Mouse (Mus musculus) midbrain, embryonic 12.5 days (tissue): ENCODE results near the gene Unkl. TPM values are rescaled to one million over a fixed set of nuclear protein-coding genes. Genes with fewer than 3 reads are reported as not detected.

ENCODE experiments used
- ATAC-seq: fragments of 200-750 bp; cut with Nextera tagmentation; 2 replicates; pipeline ENCODE4 v1.8.0; 2017; ENCODE audit warnings: low read depth, moderate TSS enrichment, moderate library complexity; ENCODE audit not compliant: low FRiP score
- H3K27ac ChIP-seq: fragments of 300-500 bp; sonication (generic); replicated peaks from 2 replicates; pipeline ENCODE4 v1.5.1; 2016; ENCODE audit warnings: mild to moderate bottlenecking
- H3K27me3 ChIP-seq: fragments of 300-500 bp; sonication (generic); 2 replicates; pipeline ENCODE4 v1.6.1; 2016; ENCODE audit warnings: mild to moderate bottlenecking
- H3K36me3 ChIP-seq: fragments of 300-500 bp; sonication (generic); 2 replicates; pipeline ENCODE4 v1.6.1; 2016
- H3K4me1 ChIP-seq: fragments of 300-500 bp; sonication (generic); 2 replicates; pipeline ENCODE4 v1.6.1; 2016
- H3K4me2 ChIP-seq: fragments of 300-500 bp; sonication (generic); replicated peaks from 2 replicates; pipeline ENCODE4 v1.6.1; 2016; ENCODE audit warnings: mild to moderate bottlenecking, moderate library complexity
- H3K4me3 ChIP-seq: fragments of 300-500 bp; sonication (generic); 2 replicates; pipeline ENCODE4 v1.5.1; 2016; ENCODE audit warnings: mild to moderate bottlenecking
- H3K9ac ChIP-seq: fragments of 300-500 bp; sonication (generic); replicated peaks from 2 replicates; pipeline ENCODE4 v1.6.1; 2016; ENCODE audit warnings: mild to moderate bottlenecking, moderate library complexity
- H3K9me3 ChIP-seq: fragments of 300-500 bp; sonication (generic); 2 replicates; pipeline ENCODE4 v1.6.1; 2016; ENCODE audit warnings: mild to moderate bottlenecking
- WGBS: fragments of 180-500 bp; shearing (Covaris S2); methylation state at CpG from one replicate; pipeline ENCODE4 v1.1.7; 2016; 5-methylcytosine and 5-hydroxymethylcytosine counted together
- microRNA-seq: library from miRNA; unstranded; fragments of <30 nt; microRNA quantifications from one replicate; pipeline ENCODE4, GENCODE M21; 2017
- polyA plus RNA-seq: library from polyadenylated mRNA; unstranded; fragments of >200 nt; fragmentation: Nextera tagmentation; extraction: Ambion mirVana; gene quantifications from 2 replicates; pipeline ENCODE4 v1.2.1, GENCODE M21; 2016

The Unkl gene
- polyA plus RNA-seq, 1 experiment from 2014 or later: 10.9 TPM

GRCm38 (mm10) chr17:25264453-25264852 is 76.3 kb downstream of the Unkl start:
- 87% methylated on average over 3 of the region's 3 CpGs for WGBS

DNA sequence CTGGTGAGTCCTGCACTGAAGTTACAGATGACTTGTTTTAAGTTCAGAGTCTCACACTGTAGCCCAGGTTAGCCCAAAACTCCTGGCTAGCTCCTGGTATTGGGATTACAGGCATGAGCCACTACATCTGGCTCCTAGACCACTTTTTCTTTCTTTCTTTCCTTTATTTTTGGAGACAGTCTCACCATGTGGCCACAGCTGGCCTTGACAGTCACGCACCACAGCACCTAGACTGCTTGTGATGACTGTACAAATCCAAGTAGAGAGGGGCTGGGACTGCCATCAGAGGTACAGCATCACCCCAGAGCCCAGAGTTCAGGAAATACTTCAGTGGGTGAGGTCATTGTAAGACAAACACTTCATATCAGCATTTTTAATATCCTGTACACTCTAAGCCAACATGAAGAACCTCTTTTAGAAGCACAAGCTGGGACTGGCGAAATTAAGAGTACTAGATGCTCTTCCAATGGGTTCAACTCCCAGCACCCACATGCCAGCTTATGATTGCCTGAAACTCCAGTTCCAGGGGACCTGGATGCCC is 82.7 kb downstream of the Unkl start:
- peak overlapping the region; percentile 98 for H3K4me2 ChIP-seq
- H3K4me1 ChIP-seq: peaks cover 34% of the 10 kb centered on the region
- H3K36me3 ChIP-seq: peaks cover 41% of the 10 kb centered on the region
- no peaks in the 10 kb centered on the region for H3K9me3 ChIP-seq
- peak overlapping the region; percentile 84 for H3K4me3 ChIP-seq
- H3K27ac ChIP-seq: no peak overlapping the region
- no peaks in the 10 kb centered on the region for H3K27me3 ChIP-seq
- 89% methylated on average over 2 of the region's 2 CpGs for WGBS
- H3K9ac ChIP-seq: no peak overlapping the region
- no peak for ATAC-seq

More at GRCm38 (mm10) chr17:25264453-25264852, 76.3 kb downstream of the Unkl start:
- Histone ChIP-seq H3K4me1 (peaks cover 1% of the 10 kb centered on the region; the same call in 1 of the 2 replicates), H3K4me2 (no peak overlapping the region), H3K36me3 (peaks cover 80% of the 10 kb centered on the region), H3K4me3 (no peak overlapping the region), H3K27me3 (no peaks in the 10 kb centered on the region), H3K9ac (no peak overlapping the region), H3K9me3 (no peaks in the 10 kb centered on the region), H3K27ac (no peak overlapping the region)
- ATAC-seq: no peak

GRCm38 (mm10) chr17:25272326-25272725 is 84.1 kb downstream of the Unkl start:
- no peaks in the 10 kb centered on the region for H3K9me3 ChIP-seq
- ATAC-seq: no peak
- H3K27ac ChIP-seq: peak overlapping the region; percentile 99
- H3K4me3 ChIP-seq: peak overlapping the region; percentile 84
- peaks cover 26% of the 10 kb centered on the region for H3K36me3 ChIP-seq
- under 1% methylated on average over 10 of the region's 10 CpGs for WGBS
- peak overlapping the region; percentile 96 for H3K9ac ChIP-seq
- H3K27me3 ChIP-seq: no peaks in the 10 kb centered on the region
- H3K4me2 ChIP-seq: peak overlapping the region; percentile 98
- peaks cover 34% of the 10 kb centered on the region for H3K4me1 ChIP-seq

- Histone ChIP-seq H3K36me3 (peaks cover 18% of the 10 kb centered on the region), H3K4me1 (peaks cover 34% of the 10 kb centered on the region), H3K27me3 (no peaks in the 10 kb centered on the region), H3K9me3 (no peaks in the 10 kb centered on the region), H3K4me2 (peak overlapping the region; percentile 98), H3K9ac (peak overlapping the region; percentile 96), H3K4me3 (peak overlapping the region; percentile 84), H3K27ac (peak overlapping the region; percentile 99)
- peak; percentile 93 for ATAC-seq
- under 1% methylated on average over 81 of the region's 92 CpGs for WGBS
Observed at GRCm38 (mm10) chr17:25272951-25273705, 84.9 kb downstream of the Unkl start.

- no peaks in the 10 kb centered on the region for H3K9me3 ChIP-seq
- H3K36me3 ChIP-seq: peaks cover 11% of the 10 kb centered on the region
- H3K4me3 ChIP-seq: peak overlapping the region; percentile 84
- H3K27me3 ChIP-seq: no peaks in the 10 kb centered on the region
- peak overlapping the region; percentile 98 for H3K4me2 ChIP-seq
- peak overlapping the region; percentile 99 for H3K27ac ChIP-seq
- ATAC-seq: peak; percentile 85
- H3K9ac ChIP-seq: peak overlapping the region; percentile 96
- under 1% methylated on average over 37 of the region's 45 CpGs for WGBS
- peaks cover 34% of the 10 kb centered on the region for H3K4me1 ChIP-seq
Observed at GRCm38 (mm10) chr17:25273706-25274501, 85.7 kb downstream of the Unkl start.

DNA sequence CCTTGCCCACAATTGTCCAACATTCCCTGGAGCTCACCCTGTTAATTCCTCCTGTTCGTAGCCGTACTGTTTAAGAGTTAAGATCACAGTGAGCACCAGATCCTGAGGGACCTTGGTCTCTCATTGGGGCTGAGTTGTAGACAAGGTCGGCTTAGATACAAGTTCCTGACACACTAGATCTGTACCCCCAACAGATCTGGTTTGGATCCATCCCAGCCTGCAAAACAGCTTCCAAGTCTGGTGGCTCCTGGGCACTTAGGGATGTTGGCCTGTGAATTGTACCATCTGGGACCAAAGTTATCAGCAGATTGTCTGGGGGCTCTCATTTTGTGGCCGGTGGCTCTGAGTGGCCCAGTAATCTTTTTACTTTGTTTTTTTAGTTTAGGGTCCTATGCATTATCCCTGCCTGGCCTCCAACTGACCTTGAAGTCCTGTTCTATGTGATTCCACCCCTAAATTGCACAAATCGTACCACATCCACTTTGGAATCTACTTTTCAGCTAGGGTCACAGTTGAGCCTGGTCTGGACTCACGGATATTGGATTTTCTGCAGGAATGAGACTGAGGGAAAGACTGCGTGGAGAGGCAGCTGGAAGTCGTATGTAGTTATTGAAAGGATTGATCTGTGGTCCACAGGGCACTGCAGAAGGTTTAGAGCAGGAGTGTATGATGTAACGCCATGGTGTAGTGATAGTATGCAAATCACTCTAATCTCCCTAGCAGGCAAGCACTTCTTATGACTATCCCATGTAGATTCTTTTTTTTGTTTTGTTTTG is 86.6 kb downstream of the Unkl start, which contains the start of gene Ube2i:
Gene Ube2i, minus strand, starts transcription at position 52 of the 776 bp plus-strand sequence.
- Histone ChIP-seq H3K4me1 (peaks cover 30% of the 10 kb centered on the region), H3K9me3 (no peaks in the 10 kb centered on the region), H3K27me3 (peaks cover 6% of the 10 kb centered on the region; the same call in 1 of the 2 replicates), H3K27ac (peak within 1 kb of the TSS; percentile 99), H3K4me2 (peak within 1 kb of the TSS; percentile 98), H3K36me3 (peaks cover 2% of the 10 kb centered on the region), H3K9ac (peak within 1 kb of the TSS; percentile 96), H3K4me3 (peak within 1 kb of the TSS; percentile 84)
- ATAC-seq: no peak
- 86% methylated on average over 9 of the region's 9 CpGs for WGBS

GRCm38 (mm10) chr17:25275833-25276232 is 87.6 kb downstream of the Unkl start:
- Histone ChIP-seq H3K36me3 (no peaks in the 10 kb centered on the region), H3K4me3 (no peak overlapping the region), H3K27ac (no peak overlapping the region), H3K4me1 (peaks cover 19% of the 10 kb centered on the region), H3K4me2 (no peak overlapping the region), H3K9me3 (no peaks in the 10 kb centered on the region), H3K27me3 (peaks cover 6% of the 10 kb centered on the region; the same call in 1 of the 2 replicates), H3K9ac (no peak overlapping the region)
- ATAC-seq: no peak
- 98% methylated on average over 3 of the region's 3 CpGs for WGBS

- Histone ChIP-seq H3K4me2 (no peak overlapping the region), H3K4me1 (no peaks in the 10 kb centered on the region), H3K27me3 (peaks cover 6% of the 10 kb centered on the region; the same call in 1 of the 2 replicates), H3K4me3 (no peak overlapping the region), H3K9ac (no peak overlapping the region), H3K36me3 (no peaks in the 10 kb centered on the region), H3K9me3 (0 out of 2 replicates have a peak, but pooled peaks cover 2% of the 10 kb centered on the region), H3K27ac (no peak overlapping the region)
- ATAC-seq: no peak
- WGBS: 40% methylated on average over 11 of the region's 11 CpGs
Observed at GRCm38 (mm10) chr17:25282133-25282532, 93.9 kb downstream of the Unkl start.

Small RNA genes lying within 50 kb of the gene (microRNA-seq; reads per million reads assigned to microRNA genes)
- gene Mir3547: 1.9 reads per million

Other genes starting within 250 kb of the Unkl start
- 279 and 292 TPM in 2 replicates for gene Jpt2, start 227.7 kb upstream of the Unkl start, polyA plus RNA-seq
- 12.8 and 15.0 TPM in 2 replicates for gene Cramp1l, start 172.6 kb upstream of the Unkl start, polyA plus RNA-seq
- gene Ift140, start 172.3 kb upstream of the Unkl start, polyA plus RNA-seq: 28.4 and 28.6 TPM in 2 replicates
- gene Tmem204, start 104.8 kb upstream of the Unkl start, polyA plus RNA-seq: 10.1 and 10.4 TPM in 2 replicates
- 45.5 and 46.3 TPM in 2 replicates for gene Telo2, start 72.4 kb upstream of the Unkl start, polyA plus RNA-seq
- gene Ptx4, start 67.6 kb upstream of the Unkl start, polyA plus RNA-seq: not detected in 2 replicates
- 26.8 and 28.7 TPM in 2 replicates for gene Clcn7, start 55.0 kb upstream of the Unkl start, polyA plus RNA-seq
- not detected in 2 replicates for gene Ccdc154, start 25.9 kb upstream of the Unkl start, polyA plus RNA-seq
- not detected in 2 replicates for gene Gm38655, start 12.9 kb upstream of the Unkl start, polyA plus RNA-seq
- gene BC003965, start 3.8 kb upstream of the Unkl start, polyA plus RNA-seq: 33.4 and 33.6 TPM in 2 replicates
- gene Gnptg, start 51.7 kb downstream of the Unkl start, polyA plus RNA-seq: 66.8 and 68.4 TPM in 2 replicates
- gene Tsr3, start 51.8 kb downstream of the Unkl start, polyA plus RNA-seq: 67.2 and 67.7 TPM in 2 replicates
- gene Baiap3, start 68.0 kb downstream of the Unkl start, polyA plus RNA-seq: 4.2 and 4.6 TPM in 2 replicates
- 818 and 823 TPM in 2 replicates for gene Ube2i, start 86.2 kb downstream of the Unkl start, polyA plus RNA-seq
- gene Prss34, start 110.0 kb downstream of the Unkl start, polyA plus RNA-seq: not detected in 2 replicates
- gene Prss28, start 120.2 kb downstream of the Unkl start, polyA plus RNA-seq: not detected in 2 replicates
- gene Prss29, start 130.3 kb downstream of the Unkl start, polyA plus RNA-seq: not detected in 2 replicates
- not detected in 2 replicates for gene Tpsab1, start 157.2 kb downstream of the Unkl start, polyA plus RNA-seq
- gene Tpsb2, start 177.9 kb downstream of the Unkl start, polyA plus RNA-seq: not detected in 2 replicates
- gene Tpsg1, start 180.9 kb downstream of the Unkl start, polyA plus RNA-seq: 0.22 and 0.92 TPM in 2 replicates
- 9.7 and 10.4 TPM in 2 replicates for gene Cacna1h, start 245.4 kb downstream of the Unkl start, polyA plus RNA-seq